Mouse (Mus musculus): Measurements from ENCODE around the gene Kcng3.

GRCm38 (mm10) chr17:83609532-83609931 is 22.2 kb downstream of the Kcng3 start:
- TF ChIP-seq EP300 (optimal IDR thresholded peaks at IDR 0.05): no peak
- TF ChIP-seq CTCF (IDR thresholded peaks at IDR 0.05; ENCODE audit: low read depth): no peak
